9 mouse cellular contexts compared by ENCODE assay signal in genomic region chr5:37246138-37246910, GRCm38 (mm10). TPM values are rescaled to one million over a fixed set of nuclear protein-coding genes. Genes with fewer than 3 reads are reported as not detected.
A peak's percentile ranks its signal among the peaks of the same experiment; 100 is the strongest.
DNase-seq lines count a peak whose midpoint lies in the region; ATAC-seq and TF ChIP-seq lines count a peak whose summit lies in the region.
"Had no signal": no experiment of that assay in that cellular context is flagged by ENCODE, and none has a peak within 500 bp of the region (broad histone marks: within the 10 kb centered on the region; RNA-seq: fewer than 3 reads in every experiment).

No protein-coding gene starts in this region.

- no peak for TF ChIP-seq CTCF in small intestine, adult 2 months (IDR thresholded peaks at IDR 0.05; ENCODE audit: extremely low read depth, insufficient read length, insufficient replicate concordance, low read depth, low read length)

- no peak for TF ChIP-seq POLR2A in small intestine, adult 2 months (IDR thresholded peaks at IDR 0.05; ENCODE audit: low read depth, low read length)

- H3K27ac ChIP-seq in kidney, embryonic 14.5 days (ENCODE audit: low read depth, low read length) = no peak overlapping the region
- peak overlapping the region; percentile 93 for H3K27ac ChIP-seq in forebrain, embryonic 10.5 days
- H3K27ac ChIP-seq in limb, embryonic 13.5 days = 0 out of 2 replicates have a peak overlapping the region, but pooled peaks have one; percentile 22
- H3K27ac ChIP-seq in small intestine, adult 2 months (ENCODE audit: insufficient read depth, low read depth, low read length) = no peak overlapping the region

- no peaks in the 10 kb centered on the region for H3K9me3 ChIP-seq in kidney, embryonic 14.5 days (ENCODE audit: control insufficient read depth, low read length)
- H3K9me3 ChIP-seq in forebrain, embryonic 10.5 days = no peaks in the 10 kb centered on the region
- H3K9me3 ChIP-seq in limb, embryonic 13.5 days = no peaks in the 10 kb centered on the region

- 1% methylated on average over 23 of the region's 37 CpGs for WGBS in kidney, embryonic 14.5 days
- under 1% methylated on average over 31 of the region's 37 CpGs for WGBS in forebrain, embryonic 10.5 days
- under 1% methylated on average over 33 of the region's 37 CpGs for WGBS in limb, embryonic 13.5 days
- 2% methylated on average over 37 of the region's 37 CpGs for WGBS in small intestine, adult 2 months

- peak overlapping the region; percentile 44 for H3K9ac ChIP-seq in kidney, embryonic 14.5 days (ENCODE audit: low read depth, low read length)
- H3K9ac ChIP-seq in limb, embryonic 13.5 days = peak overlapping the region; percentile 59

- no peaks in the 10 kb centered on the region for H3K36me3 ChIP-seq in kidney, embryonic 14.5 days (ENCODE audit: control insufficient read depth, insufficient read depth, low read length)
- H3K36me3 ChIP-seq in forebrain, embryonic 10.5 days (replicated peaks) = no peaks in the 10 kb centered on the region
- H3K36me3 ChIP-seq in limb, embryonic 13.5 days = no peaks in the 10 kb centered on the region
- no peaks in the 10 kb centered on the region for H3K36me3 ChIP-seq in small intestine, adult 2 months (ENCODE audit: control insufficient read depth, insufficient read depth, low read length)

- H3K4me2 ChIP-seq in kidney, embryonic 14.5 days (replicated peaks; ENCODE audit: low read depth, low read length) = peak overlapping the region; percentile 79
- peak overlapping the region; percentile 89 for H3K4me2 ChIP-seq in limb, embryonic 13.5 days (replicated peaks)

- peaks cover 12% of the 10 kb centered on the region; the same call in 1 of the 2 replicates for H3K4me1 ChIP-seq in kidney, embryonic 14.5 days (ENCODE audit: control insufficient read depth, insufficient read depth, low read length)
- peaks cover 75% of the 10 kb centered on the region for H3K4me1 ChIP-seq in forebrain, embryonic 10.5 days
- H3K4me1 ChIP-seq in limb, embryonic 13.5 days = peaks cover 35% of the 10 kb centered on the region
- no peaks in the 10 kb centered on the region; the same call in 1 of the 2 replicates for H3K4me1 ChIP-seq in small intestine, adult 2 months (ENCODE audit: control insufficient read depth, insufficient read depth, insufficient read length, low read length)

- 0 out of 2 replicates have a peak, but pooled peaks have one; percentile 21 for ATAC-seq in kidney, embryonic 14.5 days (ENCODE audit: low FRiP score, low TSS enrichment)
- peak; percentile 7; the same call in 1 of the 2 replicates for ATAC-seq in limb, embryonic 13.5 days (ENCODE audit: low FRiP score, low read depth)
- ATAC-seq: Patski had no signal

- peak overlapping the region; percentile 51 for H3K4me3 ChIP-seq in kidney, embryonic 14.5 days (ENCODE audit: low read length)
- H3K4me3 ChIP-seq in forebrain, embryonic 10.5 days = peak overlapping the region; percentile 83
- peak overlapping the region; percentile 53 for H3K4me3 ChIP-seq in limb, embryonic 13.5 days
- peak overlapping the region; percentile 52 for H3K4me3 ChIP-seq in small intestine, adult 2 months (ENCODE audit: low read depth, low read length)

- no peak for DNase-seq in kidney, adult 18-20 months
- peak; percentile 31 for DNase-seq in T-cell, adult 2 months (ENCODE audit: low spot score)
- DNase-seq in forebrain, embryonic 10.5 days (ENCODE audit: extremely low spot score, low spot score) = peak; percentile 19
- DNase-seq in urinary bladder, adult 18-20 months (ENCODE audit: low spot score in 2 of 2) = no peak
- DNase-seq in spleen, postnatal 14 days (ENCODE audit: low spot score in 2 of 2) = no peak

- H3K27me3 ChIP-seq in kidney, embryonic 14.5 days (ENCODE audit: control insufficient read depth, insufficient read depth, low read length) = peaks cover 57% of the 10 kb centered on the region
- peaks cover 58% of the 10 kb centered on the region for H3K27me3 ChIP-seq in forebrain, embryonic 10.5 days (ENCODE audit: poor library complexity, severe bottlenecking)
- peaks cover 65% of the 10 kb centered on the region for H3K27me3 ChIP-seq in limb, embryonic 13.5 days
- H3K27me3 ChIP-seq in small intestine, adult 2 months (ENCODE audit: control insufficient read depth, insufficient read depth, low read length) = peaks cover 32% of the 10 kb centered on the region

RNA-seq across cellular contexts. Expression of gene Crmp1, which starts 4.6 kb away (rescaled TPM):
- polyA plus RNA-seq in kidney, embryonic 14.5 days (2014; fragmentation: Nextera tagmentation; extraction: Ambion mirVana) = 9.7 and 12.0 TPM in 2 replicates
- polyA plus RNA-seq in forebrain, embryonic 10.5 days (2016; fragmentation: Nextera tagmentation; extraction: Ambion mirVana) = 96.5 and 106 TPM in 2 replicates
- polyA plus RNA-seq in limb, embryonic 13.5 days (2015; fragmentation: Nextera tagmentation; extraction: Ambion mirVana) = 14.5 and 15.7 TPM in 2 replicates
- polyA plus RNA-seq in small intestine, adult 2 months (2012; rRNA removed) = 0.79 and 1.1 TPM in 2 replicates

Comparison
In these comparisons a context has a peak if more than half of its experiments do, and no peak if none do; other contexts are left out.
1. H3K27ac ChIP-seq: peak in forebrain, embryonic 10.5 days (single experiment) and limb, embryonic 13.5 days (single experiment); none in kidney, embryonic 14.5 days (single experiment) and small intestine, adult 2 months (single experiment).
2. DNase-seq: peak in T-cell, adult 2 months (single experiment) and forebrain, embryonic 10.5 days (single experiment); none in kidney, adult 18-20 months (single experiment), urinary bladder, adult 18-20 months (0 of 2) and spleen, postnatal 14 days (0 of 2).
3. Peak in every context shown above with its lines, with median percentiles within 50 percentile points of each other: H3K4me3 ChIP-seq.